Mouse (Mus musculus) kidney, postnatal 25 days (tissue): ENCODE measurements around the gene Gm45194.

Experiments
- DNase-seq, 2 experiments: peaks; one replicate each; pipeline ENCODE4 v3.0.0; 2021; ENCODE audit warnings: mixed read lengths in 2 of 2

The Gm45194 gene

GRCm38 (mm10) chrX:111891089-111891488 lies at the start of gene Gm45194:
TSS of gene Gm45194 (plus strand) at chrX:111891389.
- DNase-seq, result no peak

- DNase-seq, result no peak
Observed at GRCm38 (mm10) chrX:111855878-111856277, 35.3 kb upstream of the Gm45194 start.

- no peak for DNase-seq
Observed at GRCm38 (mm10) chrX:111881251-111881650, 9.9 kb upstream of the Gm45194 start.

GRCm38 (mm10) chrX:111894321-111895050 lies 3.3 kb downstream of the Gm45194 start:
- no peak for DNase-seq

- no peak for DNase-seq
Observed at GRCm38 (mm10) chrX:111895084-111895779, 4.0 kb downstream of the Gm45194 start.

GRCm38 (mm10) chrX:111917422-111917821 lies 26.2 kb downstream of the Gm45194 start:
- DNase-seq, result no peak

- DNase-seq, result no peak
Observed at GRCm38 (mm10) chrX:111960909-111961308, 69.7 kb downstream of the Gm45194 start.

GRCm38 (mm10) chrX:111999661-112000060 lies 108.5 kb downstream of the Gm45194 start:
- no peak for DNase-seq

- no peak for DNase-seq
Observed at GRCm38 (mm10) chrX:112010707-112011106, 119.5 kb downstream of the Gm45194 start, which contains the start of gene Tex16. TSS of gene Tex16 (plus strand) at chrX:112011007.

- no peak for DNase-seq
Observed at GRCm38 (mm10) chrX:112238749-112239148, 347.6 kb downstream of the Gm45194 start, which contains the start of gene 4933403O08Rik. TSS of gene 4933403O08Rik (plus strand) at chrX:112239049.

GRCm38 (mm10) chrX:112242916-112243315 lies 351.7 kb downstream of the Gm45194 start:
- DNase-seq, result no peak

- DNase-seq, result no peak
Observed at GRCm38 (mm10) chrX:112255513-112255912, 364.3 kb downstream of the Gm45194 start.

- DNase-seq, result no peak
Observed at GRCm38 (mm10) chrX:112273550-112273949, 382.4 kb downstream of the Gm45194 start.
